In the genomic region with DNA sequence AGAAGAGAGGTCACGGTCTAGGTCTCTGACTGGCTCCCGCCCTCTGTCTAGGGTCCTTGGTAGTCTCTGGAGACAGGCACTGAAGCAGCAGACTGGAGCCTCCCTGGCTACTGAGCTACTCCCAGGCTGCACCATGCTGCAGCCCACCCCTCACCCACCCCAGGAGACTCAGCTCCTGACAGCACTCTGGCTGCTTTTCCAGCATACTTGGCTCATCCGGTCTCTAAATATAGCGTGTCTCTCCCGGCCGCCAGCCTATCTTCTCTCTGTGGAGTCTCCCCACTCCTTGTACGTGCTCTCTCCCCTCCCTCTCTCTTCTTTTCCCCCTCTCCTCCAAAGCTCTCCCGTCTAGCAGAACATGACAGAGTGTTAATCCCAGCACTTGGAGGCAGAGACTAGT, we compare ENCODE assay signal across 9 mouse cellular contexts. TPM values are rescaled to one million over a fixed set of nuclear protein-coding genes. Genes with fewer than 3 reads are reported as not detected.
DNase-seq lines count a peak whose midpoint lies in the region; ATAC-seq and TF ChIP-seq lines count a peak whose summit lies in the region.
"Had no signal": no experiment of that assay in that cellular context is flagged by ENCODE, and none has a peak within 500 bp of the region (broad histone marks: within the 10 kb centered on the region; RNA-seq: fewer than 3 reads in every experiment).

No protein-coding gene starts in this region.

- no peak overlapping the region for H3K4me2 ChIP-seq in kidney, embryonic 15.5 days
- peak overlapping the region; percentile 40 for H3K4me2 ChIP-seq in heart, embryonic 13.5 days
- H3K4me2 ChIP-seq in liver, embryonic 13.5 days = no peak overlapping the region

- no peak overlapping the region for H3K4me3 ChIP-seq in kidney, embryonic 15.5 days (replicated peaks)
- H3K4me3 ChIP-seq in heart, embryonic 13.5 days = no peak overlapping the region
- H3K4me3 ChIP-seq in liver, embryonic 13.5 days (replicated peaks) = no peak overlapping the region

- WGBS in kidney, embryonic 15.5 days = 56% methylated on average over 8 of the region's 8 CpGs
- 9% methylated on average over 8 of the region's 8 CpGs for WGBS in heart, embryonic 13.5 days
- 45% methylated on average over 8 of the region's 8 CpGs for WGBS in liver, embryonic 13.5 days (ENCODE audit: insufficient replicate concordance)

- no peak overlapping the region for H3K9ac ChIP-seq in kidney, embryonic 15.5 days
- H3K9ac ChIP-seq in heart, embryonic 13.5 days = peak overlapping the region; percentile 70
- no peak overlapping the region for H3K9ac ChIP-seq in liver, embryonic 13.5 days

- no peaks in the 10 kb centered on the region for H3K36me3 ChIP-seq in kidney, embryonic 15.5 days
- H3K36me3 ChIP-seq in heart, embryonic 13.5 days = no peaks in the 10 kb centered on the region
- no peaks in the 10 kb centered on the region for H3K36me3 ChIP-seq in liver, embryonic 13.5 days

- TF ChIP-seq POLR2A in brain, embryonic 14.5 days (IDR thresholded peaks at IDR 0.05; ENCODE audit: borderline replicate concordance, extremely low read depth, insufficient read depth, insufficient read length, poor library complexity, severe bottlenecking) = no peak

- H3K27me3 ChIP-seq in kidney, embryonic 15.5 days = peaks cover 24% of the 10 kb centered on the region
- H3K27me3 ChIP-seq in heart, embryonic 13.5 days (replicated peaks) = peaks cover 10% of the 10 kb centered on the region
- H3K27me3 ChIP-seq in liver, embryonic 13.5 days = peaks cover 75% of the 10 kb centered on the region

- no peak for TF ChIP-seq CTCF in brain, embryonic 14.5 days (IDR thresholded peaks at IDR 0.05; ENCODE audit: borderline replicate concordance, extremely low read depth, insufficient read depth, insufficient read length)

- H3K9me3 ChIP-seq in kidney, embryonic 15.5 days (replicated peaks) = no peaks in the 10 kb centered on the region
- H3K9me3 ChIP-seq in heart, embryonic 13.5 days = no peaks in the 10 kb centered on the region
- 0 out of 2 replicates have a peak, but pooled peaks cover 3% of the 10 kb centered on the region for H3K9me3 ChIP-seq in liver, embryonic 13.5 days (replicated peaks)

- ATAC-seq in kidney, embryonic 15.5 days (replicated peaks; ENCODE audit: low FRiP score) = peak; percentile 26; the same call in 1 of the 2 replicates
- ATAC-seq in heart, embryonic 13.5 days (ENCODE audit: extremely low read depth, insufficient number of reproducible peaks, low FRiP score, low TSS enrichment) = peak; percentile 39; the same call in 1 of the 2 replicates
- ATAC-seq in liver, embryonic 13.5 days (ENCODE audit: low read depth) = 0 out of 2 replicates have a peak, but pooled peaks have one; percentile 34

- H3K4me1 ChIP-seq in kidney, embryonic 15.5 days = peaks cover 41% of the 10 kb centered on the region
- H3K4me1 ChIP-seq in heart, embryonic 13.5 days = peaks cover 64% of the 10 kb centered on the region
- peaks cover 25% of the 10 kb centered on the region for H3K4me1 ChIP-seq in liver, embryonic 13.5 days (replicated peaks)

- peak overlapping the region; percentile 41; the same call in 1 of the 2 replicates for H3K27ac ChIP-seq in kidney, embryonic 15.5 days
- peak overlapping the region; percentile 96 for H3K27ac ChIP-seq in heart, embryonic 13.5 days (replicated peaks)
- H3K27ac ChIP-seq in liver, embryonic 13.5 days = peak overlapping the region; percentile 34; the same call in 1 of the 2 replicates

- no peak for DNase-seq in kidney, postnatal 25 days
- peak; percentile 86 for DNase-seq in brain, embryonic 14.5 days (ENCODE audit: low read depth)
- no peak for DNase-seq in liver, embryonic 13.5 days
- DNase-seq in cerebellum, adult 9-10 months = no peak
- no peak for DNase-seq in adrenal gland, postnatal 36 days
- DNase-seq in testis, postnatal 10 days (ENCODE audit: low spot score) = no peak

RNA-seq across cellular contexts. Expression of gene Gipr, which starts 4.2 kb away (rescaled TPM):
- 0.76 and 1.0 TPM in 2 replicates for polyA plus RNA-seq in kidney, embryonic 15.5 days (2015; fragmentation: Nextera tagmentation; extraction: Ambion mirVana)
- polyA plus RNA-seq in brain, embryonic 14.5 days (2012; rRNA removed) = 9.6 and 24.5 TPM in 2 replicates
- 9.9 and 14.6 TPM in 2 replicates for polyA plus RNA-seq in heart, embryonic 13.5 days (2015; fragmentation: Nextera tagmentation; extraction: Ambion mirVana)
- 0.17 and 0.28 TPM in 2 replicates for polyA plus RNA-seq in liver, embryonic 13.5 days (2015; fragmentation: Nextera tagmentation; extraction: Ambion mirVana)
- under 1 TPM; 0.40 to 0.56 TPM for total RNA-seq in adrenal gland, postnatal 36 days (2021)
- total RNA-seq: neutrophil, adult 5-6 weeks had no signal

RNA-seq across cellular contexts. Expression of gene Eml2, which starts 6.1 kb away (rescaled TPM):
- 9.5 and 16.8 TPM in 2 replicates for polyA plus RNA-seq in kidney, embryonic 15.5 days (2015; fragmentation: Nextera tagmentation; extraction: Ambion mirVana)
- polyA plus RNA-seq in brain, embryonic 14.5 days (2012; rRNA removed) = 42.4 and 48.3 TPM in 2 replicates
- polyA plus RNA-seq in heart, embryonic 13.5 days (2015; fragmentation: Nextera tagmentation; extraction: Ambion mirVana) = 15.8 and 20.6 TPM in 2 replicates
- 3.6 and 4.4 TPM in 2 replicates for polyA plus RNA-seq in liver, embryonic 13.5 days (2015; fragmentation: Nextera tagmentation; extraction: Ambion mirVana)
- total RNA-seq in adrenal gland, postnatal 36 days (2021) = 10 to 100 TPM; 45.2 to 65.2 TPM

RNA-seq across cellular contexts. Expression of gene Snrpd2, which starts 20.6 kb away (rescaled TPM):
- polyA plus RNA-seq in kidney, embryonic 15.5 days (2015; fragmentation: Nextera tagmentation; extraction: Ambion mirVana) = 157 and 162 TPM in 2 replicates
- polyA plus RNA-seq in brain, embryonic 14.5 days (2012; rRNA removed) = 95.5 and 107 TPM in 2 replicates
- polyA plus RNA-seq in heart, embryonic 13.5 days (2015; fragmentation: Nextera tagmentation; extraction: Ambion mirVana) = 107 and 113 TPM in 2 replicates
- polyA plus RNA-seq in liver, embryonic 13.5 days (2015; fragmentation: Nextera tagmentation; extraction: Ambion mirVana) = 85.9 and 89.4 TPM in 2 replicates
- total RNA-seq in adrenal gland, postnatal 36 days (2021) = 100 to 1,000 TPM in 1 of 2 experiments, 10 to 100 TPM in 1; 96.5 to 105 TPM

RNA-seq across cellular contexts. Expression of gene Qpctl, which starts 21.1 kb away (rescaled TPM):
- 13.5 and 14.4 TPM in 2 replicates for polyA plus RNA-seq in kidney, embryonic 15.5 days (2015; fragmentation: Nextera tagmentation; extraction: Ambion mirVana)
- polyA plus RNA-seq in brain, embryonic 14.5 days (2012; rRNA removed) = 18.3 and 20.8 TPM in 2 replicates
- 9.5 and 9.7 TPM in 2 replicates for polyA plus RNA-seq in heart, embryonic 13.5 days (2015; fragmentation: Nextera tagmentation; extraction: Ambion mirVana)
- polyA plus RNA-seq in liver, embryonic 13.5 days (2015; fragmentation: Nextera tagmentation; extraction: Ambion mirVana) = 4.0 and 4.3 TPM in 2 replicates
- total RNA-seq in adrenal gland, postnatal 36 days (2021) = 10 to 100 TPM; 17.4 to 18.8 TPM

RNA-seq across cellular contexts. Expression of gene Gpr4, which starts 42.2 kb away (rescaled TPM):
- 2.7 and 3.3 TPM in 2 replicates for polyA plus RNA-seq in kidney, embryonic 15.5 days (2015; fragmentation: Nextera tagmentation; extraction: Ambion mirVana)
- 4.7 and 5.3 TPM in 2 replicates for polyA plus RNA-seq in brain, embryonic 14.5 days (2012; rRNA removed)
- 1.7 and 1.8 TPM in 2 replicates for polyA plus RNA-seq in heart, embryonic 13.5 days (2015; fragmentation: Nextera tagmentation; extraction: Ambion mirVana)
- polyA plus RNA-seq in liver, embryonic 13.5 days (2015; fragmentation: Nextera tagmentation; extraction: Ambion mirVana) = 0.31 and 0.48 TPM in 2 replicates
- total RNA-seq in adrenal gland, postnatal 36 days (2021) = 10 to 100 TPM in 1 of 2 experiments, 1 to 10 TPM in 1; 5.9 to 12.9 TPM
- total RNA-seq: neutrophil, adult 5-6 weeks had no signal

Comparison
In these comparisons a context has a peak if more than half of its experiments do, and no peak if none do; other contexts are left out.
1. H3K27ac ChIP-seq: peak in every context shown above with its lines; median percentile 96 in heart, embryonic 13.5 days; 41 in kidney, embryonic 15.5 days; 34 in liver, embryonic 13.5 days.